In genomic region chr10:21313732-21314131, GRCm38 (mm10) we compare ENCODE assay signal across 16 mouse cellular contexts. TPM values are rescaled to one million over a fixed set of nuclear protein-coding genes. Genes with fewer than 3 reads are reported as not detected.
A peak's percentile ranks its signal among the peaks of the same experiment; 100 is the strongest.
DNase-seq lines count a peak whose midpoint lies in the region.
"Had no signal": no experiment of that assay in that cellular context is flagged by ENCODE, and none has a peak within 500 bp of the region (broad histone marks: within the 10 kb centered on the region; RNA-seq: fewer than 3 reads in every experiment).

No protein-coding gene starts in this region.

- DNase-seq in cerebellum, postnatal 10 days: peak; percentile 42 to 55
- DNase-seq in cerebellum, postnatal 36 days: no peak
- DNase-seq in kidney, adult 11 months: peak; percentile 41
- no peak for DNase-seq in kidney, postnatal 4 days
- DNase-seq in spleen, postnatal 36 days (ENCODE audit: low spot score in 2 of 2): peak; percentile 5 to 26
- no peak for DNase-seq in spleen, adult 12 weeks (ENCODE audit: low spot score)
- DNase-seq in thymus, postnatal 36 days: no peak
- DNase-seq in left cerebral cortex, adult 18-20 months (ENCODE audit: low spot score in 2 of 2): no peak
- DNase-seq: cerebellum, adult 11-12 months; layer of hippocampus, postnatal 36 days; left cerebral cortex, postnatal 4 days; liver, embryonic 13.5 days; lung, postnatal 10 days; right cerebral cortex, adult 18-20 months; spleen, adult 18-20 months; thymus, postnatal 25 days had no signal

RNA-seq across cellular contexts. Expression of gene Hbs1l, which starts 18.0 kb away (rescaled TPM):
- 10 to 100 TPM; 60.2 to 63.2 TPM for total RNA-seq in left cerebral cortex, adult 18-20 months (2021)

Comparison
In these comparisons a context has a peak if more than half of its experiments do, and no peak if none do; other contexts are left out.
1. DNase-seq: peak in cerebellum, postnatal 10 days (2 of 2), kidney, adult 11 months (single experiment) and spleen, postnatal 36 days (2 of 2); none in cerebellum, postnatal 36 days (0 of 2), kidney, postnatal 4 days (0 of 2), spleen, adult 12 weeks (single experiment), thymus, postnatal 36 days (0 of 2) and left cerebral cortex, adult 18-20 months (0 of 2).